Mouse (Mus musculus) retina, embryonic 14.5 days (tissue): ENCODE data around the gene Copg1.

Experiments
- DNase-seq: peaks from one replicate; pipeline ENCODE4 v3.0.0-alpha.2; 2015; ENCODE audit warnings: low spot score

The Copg1 gene

GRCm38 (mm10) chr6:87887594-87888233, at the start of gene Copg1:
Gene Copg1, plus strand, starts transcription at chr6:87887814.
- DNase-seq: peak; percentile 100

- DNase-seq: peak; percentile 96
These were observed 48.9 kb upstream of the Copg1 start, which contains the start of gene Isy1 for GRCm38 (mm10) chr6:87838551-87839197. Gene Isy1, minus strand, starts transcription at chr6:87838798.

GRCm38 (mm10) chr6:87839797-87840341, 47.7 kb upstream of the Copg1 start:
- DNase-seq: no peak

GRCm38 (mm10) chr6:87841635-87842034, 46.0 kb upstream of the Copg1 start:
- no peak for DNase-seq

- no peak for DNase-seq
These were observed 45.4 kb upstream of the Copg1 start for GRCm38 (mm10) chr6:87842254-87842653.

- DNase-seq: no peak
These were observed 42.5 kb upstream of the Copg1 start for GRCm38 (mm10) chr6:87845031-87845695.

- no peak for DNase-seq
These were observed 40.8 kb upstream of the Copg1 start for GRCm38 (mm10) chr6:87846813-87847212.

GRCm38 (mm10) chr6:87849780-87850154, 37.8 kb upstream of the Copg1 start:
- DNase-seq: peak; percentile 34

GRCm38 (mm10) chr6:87850155-87850899, 37.3 kb upstream of the Copg1 start:
- DNase-seq: peak; percentile 50

GRCm38 (mm10) chr6:87850900-87851614, 36.6 kb upstream of the Copg1 start, which contains the start of gene Cnbp:
Gene Cnbp, minus strand, starts transcription at chr6:87851106.
- DNase-seq: peak; percentile 98

- no peak for DNase-seq
These were observed 35.7 kb upstream of the Copg1 start for GRCm38 (mm10) chr6:87851871-87852270.

GRCm38 (mm10) chr6:87853446-87853845, 34.2 kb upstream of the Copg1 start:
- DNase-seq: no peak

- no peak for DNase-seq
These were observed 30.5 kb upstream of the Copg1 start for GRCm38 (mm10) chr6:87857071-87857470.

GRCm38 (mm10) chr6:87866211-87866610, 21.4 kb upstream of the Copg1 start:
- DNase-seq: no peak

GRCm38 (mm10) chr6:87867256-87867655, 20.4 kb upstream of the Copg1 start:
- DNase-seq: no peak

GRCm38 (mm10) chr6:87868871-87869506, 18.6 kb upstream of the Copg1 start:
- DNase-seq: no peak

GRCm38 (mm10) chr6:87870440-87870839, 17.2 kb upstream of the Copg1 start:
- DNase-seq: no peak

- DNase-seq: no peak
These were observed 16.4 kb upstream of the Copg1 start for GRCm38 (mm10) chr6:87871240-87871639.

- DNase-seq: no peak
These were observed 14.5 kb upstream of the Copg1 start for GRCm38 (mm10) chr6:87873104-87873503.

GRCm38 (mm10) chr6:87873963-87874362, 13.7 kb upstream of the Copg1 start:
- DNase-seq: no peak

GRCm38 (mm10) chr6:87875083-87875482, 12.5 kb upstream of the Copg1 start:
- DNase-seq: no peak
